Mouse (Mus musculus) inflammation-experienced regulatory T-cells, adult 6 months (primary cell): ENCODE measurements around the gene Mapk13. TPM values are rescaled to one million over a fixed set of nuclear protein-coding genes. Genes with fewer than 3 reads are reported as not detected.
"Not testable (repeated sequence)": the region's sequence is repeated elsewhere in the genome, so short reads cannot be mapped to it uniquely, and the experiment has no call there.

Experiments used
- ATAC-seq: one replicate; pipeline ENCODE4 v1.8.0; 2017
- polyA plus RNA-seq, 3 experiments: library from polyadenylated mRNA; unstranded; fragments of 100-300 nt; shearing (Covaris generic); gene quantifications; one replicate each; pipeline ENCODE4 v1.2.1; 2017

Mapk13 gene
- polyA plus RNA-seq, 3 experiments from 2014 or later: not detected

DNA sequence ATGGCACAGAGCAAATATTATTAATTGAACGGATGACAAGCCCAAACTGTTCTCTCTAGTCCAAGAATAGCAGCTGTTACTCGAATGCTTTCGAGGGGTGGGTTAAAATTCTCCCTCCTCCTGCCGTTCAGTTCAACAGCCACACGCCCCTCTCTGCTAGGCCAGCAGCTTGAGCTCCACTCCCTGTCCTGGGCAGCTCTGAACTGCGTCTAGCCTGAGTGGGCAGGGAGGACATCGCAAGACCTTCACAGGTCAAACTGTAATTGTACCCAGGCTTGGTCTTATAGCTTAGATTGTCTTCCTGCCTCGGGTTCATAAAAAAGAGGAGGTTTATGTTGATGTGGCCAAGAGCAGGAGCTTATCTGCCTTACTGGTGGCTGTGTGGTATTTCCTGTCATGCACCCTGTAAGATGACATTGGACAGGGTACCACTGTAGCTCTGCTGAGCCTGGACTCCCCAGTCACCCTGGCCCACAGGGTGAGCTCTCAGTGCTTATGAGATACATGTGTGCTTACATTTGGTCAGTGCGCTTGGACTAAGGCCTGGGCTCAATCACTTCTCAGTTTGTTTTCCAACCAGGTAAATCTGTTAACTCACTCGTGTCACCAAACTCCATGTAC is 46.4 kb downstream of the Mapk13 start:
- ATAC-seq: no peak

GRCm38 (mm10) chr17:28816326-28816725 is 47.2 kb downstream of the Mapk13 start:
- not testable (repeated sequence) for ATAC-seq

GRCm38 (mm10) chr17:28816875-28817811 is 48.0 kb downstream of the Mapk13 start:
- ATAC-seq: no peak

DNA sequence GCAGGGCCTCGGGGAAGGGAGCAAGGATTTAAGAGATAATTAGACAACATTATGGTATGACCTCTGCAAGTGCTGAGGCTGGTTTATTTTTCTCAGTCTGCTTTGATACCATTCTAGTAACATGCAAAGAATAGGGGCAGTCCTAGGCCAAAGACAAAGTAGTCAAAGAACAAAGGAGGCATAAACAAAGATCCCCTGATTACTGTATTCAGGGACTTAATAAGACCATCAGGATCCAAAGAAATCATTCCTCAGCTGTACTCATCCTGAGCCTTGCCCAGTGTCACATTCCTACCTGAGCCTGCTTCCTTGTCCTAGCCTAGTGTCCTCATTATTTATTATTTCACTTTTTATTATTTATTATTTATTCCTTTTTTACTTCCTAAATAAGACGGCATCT is 51.1 kb downstream of the Mapk13 start:
- no peak for ATAC-seq

GRCm38 (mm10) chr17:28823004-28823745 is 54.1 kb downstream of the Mapk13 start:
- no peak for ATAC-seq

DNA sequence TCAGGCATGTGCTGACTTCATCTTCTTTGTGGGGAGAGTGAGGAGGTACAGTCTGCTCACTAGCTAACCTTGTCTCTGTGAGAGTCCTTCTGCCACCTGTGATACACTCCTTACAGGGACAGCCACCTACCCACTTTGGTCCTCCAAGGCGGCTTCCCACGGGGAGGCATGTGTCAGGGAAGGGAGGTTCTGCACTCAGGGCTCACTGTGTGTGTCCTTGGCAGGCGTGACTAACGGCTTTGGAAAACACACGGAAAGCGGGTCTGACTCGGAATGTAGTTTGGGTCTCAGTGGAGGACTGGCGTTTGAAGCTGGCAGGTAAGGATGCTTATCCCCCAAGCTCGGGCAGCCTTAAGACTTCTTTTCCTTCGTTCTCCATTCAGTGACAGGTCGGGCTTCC is 54.7 kb downstream of the Mapk13 start:
- no peak for ATAC-seq

DNA sequence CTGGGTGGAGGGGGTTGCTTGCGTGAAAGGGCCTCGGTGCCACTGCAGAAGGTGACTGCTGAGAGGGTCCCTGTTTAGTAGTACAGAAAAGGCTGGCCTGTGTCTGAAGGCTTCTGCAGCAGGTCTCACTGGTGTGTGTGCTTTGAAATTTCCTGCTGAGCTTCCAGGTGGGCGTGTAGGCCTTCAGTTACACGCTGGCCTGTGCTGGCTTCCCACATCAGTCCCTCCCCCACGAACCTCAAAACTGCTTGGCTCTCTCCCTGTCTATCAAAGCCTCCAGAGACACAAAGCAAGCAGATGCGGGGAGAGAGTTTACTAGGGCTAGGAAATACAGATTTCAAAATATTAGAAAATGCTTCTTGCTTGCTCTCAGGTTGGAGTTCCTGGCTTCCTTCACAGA is 55.8 kb downstream of the Mapk13 start:
- no peak for ATAC-seq

GRCm38 (mm10) chr17:28825359-28826041 is 56.4 kb downstream of the Mapk13 start:
- ATAC-seq: no peak

GRCm38 (mm10) chr17:28827665-28828231 is 58.7 kb downstream of the Mapk13 start:
- no peak for ATAC-seq

DNA sequence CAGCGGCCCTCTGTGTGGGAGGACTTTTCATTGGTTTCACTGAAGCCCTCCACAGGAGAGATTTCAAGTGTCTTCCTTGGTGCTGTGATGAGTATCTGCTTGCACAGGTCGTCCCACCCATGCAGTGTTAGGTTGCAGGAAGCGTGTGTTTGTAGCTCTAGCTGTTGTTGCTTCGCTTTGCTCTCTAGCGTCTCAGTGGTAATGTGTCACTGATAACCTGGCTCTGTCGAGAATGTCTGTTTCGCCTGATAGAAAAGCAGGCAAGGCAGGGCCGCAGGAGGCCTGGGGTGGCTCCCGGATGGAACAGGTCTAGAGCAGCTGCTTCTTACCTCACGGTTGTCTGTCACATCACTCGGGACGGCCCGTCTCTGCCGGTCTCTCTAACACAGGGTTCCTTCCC is 60.0 kb downstream of the Mapk13 start:
- ATAC-seq: no peak

Other genes starting within 250 kb of the Mapk13 start
- under 1 TPM in 2 of 3 experiments, not detected in 1; 0.46 to 0.78 TPM for gene Armc12, start 238.5 kb upstream of the Mapk13 start, polyA plus RNA-seq
- not detected for gene Clpsl2, start 219.9 kb upstream of the Mapk13 start, polyA plus RNA-seq
- gene Clps, start 208.5 kb upstream of the Mapk13 start, polyA plus RNA-seq: not detected
- gene Lhfpl5, start 193.7 kb upstream of the Mapk13 start, polyA plus RNA-seq: 1 to 10 TPM; 1.0 to 2.0 (median 1.9) TPM
- 100 to 1,000 TPM; 164 to 225 (median 209) TPM for gene Srpk1, start 146.6 kb upstream of the Mapk13 start, polyA plus RNA-seq
- under 1 TPM; 0.21 to 0.88 (median 0.87) TPM for gene Slc26a8, start 79.1 kb upstream of the Mapk13 start, polyA plus RNA-seq
- 10 to 100 TPM; 17.7 to 24.5 (median 24.2) TPM for gene Mapk14, start 78.0 kb upstream of the Mapk13 start, polyA plus RNA-seq
- gene AC170998.1, start 43.2 kb upstream of the Mapk13 start, polyA plus RNA-seq: 10 to 100 TPM in 2 of 3 experiments, 1 to 10 TPM in 1; 6.0 to 13.5 (median 11.2) TPM
- 1 to 10 TPM; 3.0 to 4.1 (median 3.1) TPM for gene Brpf3, start 31.8 kb downstream of the Mapk13 start, polyA plus RNA-seq
- not detected for gene Pnpla1, start 89.1 kb downstream of the Mapk13 start, polyA plus RNA-seq
- gene 4930539E08Rik, start 146.0 kb downstream of the Mapk13 start, polyA plus RNA-seq: 1 to 10 TPM in 2 of 3 experiments, under 1 TPM in 1; 0.25 to 3.2 (median 2.7) TPM
- gene Pxt1, start 174.5 kb downstream of the Mapk13 start, polyA plus RNA-seq: not detected
- gene Kctd20, start 182.7 kb downstream of the Mapk13 start, polyA plus RNA-seq: 10 to 100 TPM; 34.6 to 46.0 (median 39.5) TPM
- gene Stk38, start 238.7 kb downstream of the Mapk13 start, polyA plus RNA-seq: 100 to 1,000 TPM; 155 to 250 (median 235) TPM